Mouse (Mus musculus) brain, embryonic 14.5 days (tissue): ENCODE data around the gene Kcnn1.

Experiments
- CTCF ChIP-seq: fragments of 200-500 bp; IDR thresholded peaks from 2 replicates; pipeline ENCODE4 v1.5.1; 2012; ENCODE audit warnings: inconsistent platforms, mild to moderate bottlenecking, moderate library complexity, borderline replicate concordance; ENCODE audit not compliant: insufficient read depth, insufficient read length; ENCODE audit errors: extremely low read depth
- POLR2A ChIP-seq: fragments of 200-500 bp; IDR thresholded peaks from 2 replicates; pipeline ENCODE4 v1.6.1; 2012; ENCODE audit warnings: mild to moderate bottlenecking, inconsistent platforms, borderline replicate concordance; ENCODE audit not compliant: poor library complexity, insufficient read depth, insufficient read length, severe bottlenecking; ENCODE audit errors: extremely low read depth

DNA sequence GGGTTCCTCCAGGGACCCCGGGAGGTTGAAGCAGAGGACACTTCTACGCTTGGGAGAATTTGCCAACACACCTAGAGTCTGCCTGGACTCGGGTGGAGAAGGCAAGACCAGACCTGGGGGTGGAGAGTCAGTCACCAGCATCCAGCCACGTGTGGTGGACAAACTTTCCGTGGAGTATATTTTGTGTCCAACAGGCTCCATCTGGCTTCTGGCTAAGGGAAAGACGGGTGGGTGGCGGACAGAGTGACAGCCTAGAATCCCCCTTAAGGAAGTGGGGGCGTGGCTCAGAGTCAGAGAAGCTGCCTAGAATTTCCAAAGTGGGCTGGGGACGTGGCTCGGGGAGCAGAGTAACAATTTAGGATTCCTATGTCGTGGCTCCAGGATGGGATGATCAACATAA, 41.1 kb downstream of the Kcnn1 start:
- TF ChIP-seq CTCF (no peak), POLR2A (no peak)
